Mouse (Mus musculus): Measurements from ENCODE around the gene Copg2.

- TF ChIP-seq CTCF (IDR thresholded peaks at IDR 0.05; ENCODE audit: low read depth, low read length), result no peak
- no peak for TF ChIP-seq GATA1 (IDR thresholded peaks at IDR 0.05; ENCODE audit: borderline replicate concordance, low read length)
These were observed 91.4 kb downstream of the Copg2 start for GRCm38 (mm10) chr6:30805053-30805752.

Measured in G1E (cell line).